Mouse (Mus musculus) cerebellum, adult 2 months (tissue): ENCODE results near the gene Stx11.
"Not testable (repeated sequence)": the region's sequence is repeated elsewhere in the genome, so short reads cannot be mapped to it uniquely, and the experiment has no call there.

ENCODE experiments used
- CTCF ChIP-seq: fragments of 200-500 bp; IDR thresholded peaks from 2 replicates; pipeline ENCODE4 v1.5.1; 2011; ENCODE audit warnings: low read depth, mild to moderate bottlenecking, control low read depth, low read length, moderate library complexity, borderline replicate concordance; ENCODE audit not compliant: insufficient read depth
- POLR2A ChIP-seq: fragments of 200-500 bp; IDR thresholded peaks from 2 replicates; pipeline ENCODE4 v1.6.1; 2011; ENCODE audit warnings: low read length, control low read depth, borderline replicate concordance; ENCODE audit not compliant: insufficient read depth

DNA sequence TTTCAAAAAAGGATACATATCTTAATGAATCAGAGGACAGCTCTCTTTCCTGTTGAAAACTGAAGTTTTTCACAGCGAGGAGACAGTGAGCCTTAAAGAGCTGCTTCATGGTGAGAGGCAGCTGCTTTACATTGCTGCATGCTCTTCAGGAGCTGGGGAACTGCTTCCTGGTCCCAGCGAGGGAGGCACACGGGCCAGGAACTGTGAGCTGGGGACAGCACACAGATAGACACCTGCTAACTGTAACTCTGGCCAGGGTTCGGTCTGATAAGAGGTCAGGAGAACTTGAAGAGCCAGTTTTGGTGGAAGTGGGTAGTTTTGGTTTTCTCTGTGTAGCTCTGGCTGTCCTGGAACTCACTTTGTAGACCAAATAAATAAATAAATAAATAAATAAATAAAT, 12.7 kb downstream of the Stx11 start:
- TF ChIP-seq CTCF, POLR2A: not testable (repeated sequence)
